Mouse (Mus musculus) kidney, postnatal 0 days (tissue): Measurements from ENCODE around the gene Kcnk18. TPM values are rescaled to one million over a fixed set of nuclear protein-coding genes. Genes with fewer than 3 reads are reported as not detected.

Source experiments
- ATAC-seq: fragments of 200-750 bp; cut with Nextera tagmentation; replicated peaks from 2 replicates; pipeline ENCODE4 v1.8.0; 2017; ENCODE audit warnings: low read depth, moderate number of reproducible peaks, moderate TSS enrichment, moderate library complexity; ENCODE audit not compliant: low FRiP score
- DNase-seq: peaks from one replicate; pipeline ENCODE4 v3.0.0-alpha.2; 2016; ENCODE audit warnings: low spot score
- H3K27ac ChIP-seq: fragments of 300-500 bp; sonication (generic); 2 replicates; pipeline ENCODE4 v1.5.1; 2014; ENCODE audit warnings: mild to moderate bottlenecking
- H3K27me3 ChIP-seq: fragments of 300-500 bp; sonication (generic); 2 replicates; pipeline ENCODE4 v1.6.1; 2014; ENCODE audit warnings: low read length, mixed read lengths; ENCODE audit not compliant: insufficient read depth
- H3K36me3 ChIP-seq: fragments of 300-500 bp; sonication (generic); 2 replicates; pipeline ENCODE4 v1.6.1; 2014; ENCODE audit warnings: low read length, mixed read lengths; ENCODE audit not compliant: insufficient read depth
- H3K4me1 ChIP-seq: fragments of 300-500 bp; sonication (generic); replicated peaks from 2 replicates; pipeline ENCODE4 v1.6.1; 2014; ENCODE audit warnings: antibody characterized with exemption, low read length, mixed read lengths; ENCODE audit not compliant: insufficient read depth
- H3K4me2 ChIP-seq: fragments of 300-500 bp; sonication (generic); 2 replicates; pipeline ENCODE4 v1.6.1; 2014; ENCODE audit warnings: mild to moderate bottlenecking, low read length, moderate library complexity, mixed read lengths
- H3K4me3 ChIP-seq: fragments of 300-500 bp; sonication (generic); replicated peaks from 2 replicates; pipeline ENCODE4 v1.5.1; 2014; ENCODE audit warnings: low read depth, low read length
- H3K9ac ChIP-seq: fragments of 300-500 bp; sonication (generic); 2 replicates; pipeline ENCODE4 v1.6.1; 2014; ENCODE audit warnings: low read depth, low read length
- H3K9me3 ChIP-seq: fragments of 300-500 bp; sonication (generic); replicated peaks from 2 replicates; pipeline ENCODE4 v1.6.1; 2016; ENCODE audit warnings: low read length, inconsistent platforms, mixed read lengths
- CTCF ChIP-seq: IDR thresholded peaks from 2 replicates; pipeline ENCODE4 v1.5.1; 2016; ENCODE audit warnings: antibody characterized with exemption, low read depth, mild to moderate bottlenecking, moderate library complexity
- WGBS: fragments of 180-500 bp; shearing (Covaris S2); extraction: QIAGEN DNeasy Blood & Tissue Kit; methylation state at CpG from one replicate; pipeline ENCODE4 v1.1.7; 2014; 5-methylcytosine and 5-hydroxymethylcytosine counted together
- polyA plus RNA-seq: library from polyadenylated mRNA; unstranded; fragments of >200 nt; fragmentation: Nextera tagmentation; extraction: Ambion mirVana; gene quantifications from 2 replicates; pipeline ENCODE4 v1.2.1, GENCODE M21; 2015

Kcnk18 gene
- polyA plus RNA-seq, 1 experiment from 2014 or later, result not detected

DNA sequence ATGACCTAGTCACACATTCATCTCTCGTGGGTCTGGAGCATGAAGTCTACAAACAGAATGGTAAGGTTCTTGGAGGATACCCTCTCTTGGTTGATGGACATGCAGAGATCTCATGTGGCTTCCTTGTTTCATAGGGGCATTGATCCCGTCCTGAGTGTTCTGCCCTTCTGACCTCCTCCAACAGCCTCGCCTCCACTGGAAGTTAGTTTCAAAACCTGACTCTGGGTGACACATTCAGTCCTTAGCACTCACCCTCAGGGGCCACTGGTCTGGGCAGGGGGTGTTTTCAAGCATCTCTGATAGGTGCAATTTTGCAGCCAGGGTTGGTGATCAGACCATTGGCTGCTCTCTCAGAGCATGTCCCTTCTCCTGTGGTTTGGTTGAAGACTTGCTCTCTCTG is 19.6 kb downstream of the Kcnk18 start:
- WGBS, result 79% methylated on average over 3 of the region's 3 CpGs
- no peak overlapping the region for H3K4me3 ChIP-seq
- no peaks in the 10 kb centered on the region for H3K9me3 ChIP-seq
- DNase-seq (no peak), ATAC-seq (no peak)
- no peak overlapping the region for H3K27ac ChIP-seq
- no peak overlapping the region for H3K9ac ChIP-seq
- H3K4me1 ChIP-seq, result no peaks in the 10 kb centered on the region
- H3K36me3 ChIP-seq, result no peaks in the 10 kb centered on the region
- H3K27me3 ChIP-seq, result no peaks in the 10 kb centered on the region
- no peak for TF ChIP-seq CTCF
- no peak overlapping the region for H3K4me2 ChIP-seq

DNA sequence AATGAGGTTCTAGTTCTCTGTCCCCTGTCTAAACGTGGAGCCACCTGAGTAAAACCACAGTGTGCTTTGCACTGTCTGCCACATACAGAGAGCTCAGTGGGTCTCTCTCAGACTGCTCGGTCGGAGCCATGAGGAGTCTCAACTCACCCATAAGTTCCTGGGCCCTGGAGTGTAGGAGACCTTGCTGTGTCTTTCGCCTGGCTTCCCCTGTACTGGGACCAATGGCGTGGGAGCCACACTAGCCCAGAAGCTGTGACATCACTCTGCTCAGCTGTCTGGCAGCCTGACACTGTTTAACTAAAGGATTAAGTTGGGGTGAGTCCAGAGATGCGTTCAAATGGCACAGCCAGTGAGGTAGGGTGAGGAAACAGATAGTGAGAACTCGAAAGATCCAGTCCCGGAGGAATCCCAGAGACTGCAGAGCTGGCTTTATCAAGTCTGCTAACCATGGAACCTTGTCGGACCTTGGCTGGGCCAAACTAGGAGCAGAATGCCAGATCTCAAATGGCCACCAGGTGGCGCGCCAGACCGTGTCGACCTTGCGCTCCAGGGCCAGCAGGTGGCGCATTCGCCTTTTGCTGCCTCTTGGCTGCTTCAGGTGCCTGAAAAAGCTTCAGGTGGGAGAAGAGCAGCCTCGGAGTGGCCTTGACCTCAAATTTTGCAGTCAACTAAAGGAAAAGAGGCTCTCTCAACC is 20.3 kb downstream of the Kcnk18 start:
- H3K27ac ChIP-seq, result no peak overlapping the region
- DNase-seq (peak; percentile 85), ATAC-seq (peak; percentile 83)
- no peaks in the 10 kb centered on the region for H3K36me3 ChIP-seq
- H3K27me3 ChIP-seq, result no peaks in the 10 kb centered on the region
- no peak overlapping the region for H3K4me2 ChIP-seq
- H3K4me3 ChIP-seq, result no peak overlapping the region
- WGBS, result 22% methylated on average over 17 of the region's 17 CpGs
- H3K9me3 ChIP-seq, result no peaks in the 10 kb centered on the region
- H3K9ac ChIP-seq, result no peak overlapping the region
- peak; percentile 100 for TF ChIP-seq CTCF
- no peaks in the 10 kb centered on the region for H3K4me1 ChIP-seq

DNA sequence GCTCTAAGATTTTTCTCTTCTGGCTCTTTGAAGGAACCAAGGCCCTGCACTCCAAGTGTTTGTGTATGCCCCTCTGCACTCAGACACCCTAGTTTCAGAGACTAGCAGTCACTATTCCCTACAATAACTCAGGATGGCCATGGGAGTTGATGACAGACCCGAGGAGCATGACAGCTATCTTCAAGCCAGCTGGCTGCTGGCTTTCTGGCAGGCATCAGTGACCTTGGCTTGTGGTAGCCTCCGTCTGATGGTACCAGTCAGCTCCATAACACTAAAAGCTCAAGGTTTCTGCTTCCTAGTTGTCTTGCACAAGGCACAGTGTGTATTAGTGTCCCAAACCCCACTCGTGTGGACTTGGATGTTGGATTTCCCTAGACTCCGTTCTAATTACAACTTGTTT is 23.0 kb downstream of the Kcnk18 start:
- TF ChIP-seq CTCF, result no peak
- WGBS, result 74% methylated on average over 4 of the region's 4 CpGs
- no peak for ATAC-seq

DNA sequence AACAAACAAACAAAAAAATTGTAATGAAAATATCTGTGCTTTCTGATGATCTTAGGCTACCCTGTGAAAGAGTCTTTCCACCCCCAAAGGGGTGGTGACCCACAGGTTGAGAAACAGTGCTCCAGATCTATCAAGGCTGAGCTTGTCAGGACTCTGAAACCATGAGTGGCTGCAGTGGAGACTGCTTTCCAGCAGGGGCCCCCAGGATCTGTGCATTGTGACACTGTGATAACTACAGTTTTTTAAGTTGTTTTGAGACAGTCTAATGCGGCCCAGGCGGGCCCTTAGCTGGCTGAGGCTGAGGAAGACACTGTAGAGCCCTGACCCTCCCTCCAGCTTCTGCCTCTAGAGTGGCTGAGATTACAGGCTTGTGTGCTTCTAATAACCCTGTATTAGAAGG is 24.0 kb downstream of the Kcnk18 start:
- ATAC-seq, result no peak
- no peaks in the 10 kb centered on the region for H3K9me3 ChIP-seq
- 82% methylated on average over 2 of the region's 2 CpGs for WGBS
- H3K4me2 ChIP-seq, result no peak overlapping the region
- H3K4me1 ChIP-seq, result no peaks in the 10 kb centered on the region
- TF ChIP-seq CTCF, result peak; percentile 17; the same call in 1 of the 2 replicates
- H3K27me3 ChIP-seq, result no peaks in the 10 kb centered on the region
- no peaks in the 10 kb centered on the region for H3K36me3 ChIP-seq
- no peak for DNase-seq
- H3K27ac ChIP-seq, result no peak overlapping the region
- H3K4me3 ChIP-seq, result no peak overlapping the region
- no peak overlapping the region for H3K9ac ChIP-seq

More for the DNA sequence above, 23.0 kb downstream of the Kcnk18 start:
- Histone ChIP-seq H3K27ac (no peak overlapping the region), H3K4me3 (no peak overlapping the region), H3K36me3 (no peaks in the 10 kb centered on the region), H3K4me1 (no peaks in the 10 kb centered on the region), H3K9ac (no peak overlapping the region), H3K4me2 (no peak overlapping the region), H3K9me3 (no peaks in the 10 kb centered on the region), H3K27me3 (no peaks in the 10 kb centered on the region)
- DNase-seq, result no peak

DNA sequence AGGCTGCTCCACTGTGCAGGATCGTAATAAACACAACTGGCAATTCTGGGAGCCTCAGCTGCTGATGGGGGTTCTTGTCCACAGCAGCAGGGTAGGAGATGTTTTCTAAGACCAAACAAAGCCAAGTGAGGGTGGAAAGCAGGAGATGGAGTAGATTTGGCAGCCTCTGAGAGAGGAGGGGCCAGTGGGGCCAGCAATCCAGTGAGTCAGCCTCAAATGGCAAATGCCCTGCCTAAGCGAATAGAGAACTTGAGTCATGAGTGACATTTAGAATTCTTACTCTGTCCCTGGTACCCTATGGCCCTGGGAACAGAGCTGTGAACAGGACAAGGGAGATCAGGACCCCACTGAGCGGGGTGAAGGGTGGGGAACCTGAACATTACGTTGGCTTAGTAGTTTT is 29.1 kb downstream of the Kcnk18 start:
- no peak overlapping the region for H3K4me3 ChIP-seq
- WGBS, result 91% methylated on average over 4 of the region's 4 CpGs
- H3K4me1 ChIP-seq, result no peaks in the 10 kb centered on the region
- no peaks in the 10 kb centered on the region for H3K36me3 ChIP-seq
- H3K9ac ChIP-seq, result no peak overlapping the region
- no peak for TF ChIP-seq CTCF
- H3K9me3 ChIP-seq, result no peaks in the 10 kb centered on the region
- ATAC-seq (no peak), DNase-seq (no peak)
- no peak overlapping the region for H3K4me2 ChIP-seq
- no peak overlapping the region for H3K27ac ChIP-seq
- no peaks in the 10 kb centered on the region for H3K27me3 ChIP-seq

DNA sequence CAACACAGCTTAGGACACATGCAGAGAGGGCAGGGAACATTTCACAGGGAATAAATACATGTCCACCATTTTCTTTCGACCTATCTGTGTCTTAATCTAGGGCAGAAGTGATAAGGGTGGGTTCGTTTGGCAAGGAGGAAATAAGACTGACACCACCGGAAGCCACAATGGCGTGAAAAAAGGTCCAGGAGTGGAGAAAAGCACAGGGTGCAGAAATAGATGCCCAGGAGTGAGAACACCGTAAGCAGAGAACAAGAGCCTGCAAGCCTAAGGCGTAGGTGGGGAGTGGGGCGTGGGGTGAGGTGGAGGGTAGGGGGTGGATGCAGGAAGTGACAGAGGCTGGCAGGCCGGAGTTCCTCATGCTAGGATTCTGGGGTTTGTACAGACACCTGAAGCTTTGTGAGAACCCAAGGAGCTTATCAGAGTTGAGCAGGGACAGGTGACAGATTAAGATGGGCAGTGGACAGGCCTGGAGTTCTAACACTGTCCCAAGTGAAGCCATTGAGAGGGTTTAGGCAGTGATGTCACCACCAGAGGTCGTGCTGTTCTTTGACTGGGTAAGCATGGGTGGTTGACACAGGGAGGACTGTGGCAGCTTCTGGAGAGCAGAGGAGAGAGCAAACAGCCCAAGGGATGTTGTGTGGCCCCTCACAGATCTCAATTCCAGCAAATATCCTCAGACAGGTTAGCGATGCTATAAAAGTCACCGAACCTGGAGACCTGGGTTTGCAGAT is 29.7 kb downstream of the Kcnk18 start:
- WGBS, result 74% methylated on average over 11 of the region's 11 CpGs
- DNase-seq (no peak), ATAC-seq (no peak)
- H3K36me3 ChIP-seq, result no peaks in the 10 kb centered on the region
- H3K4me1 ChIP-seq, result no peaks in the 10 kb centered on the region
- no peak overlapping the region for H3K4me2 ChIP-seq
- H3K27ac ChIP-seq, result no peak overlapping the region
- TF ChIP-seq CTCF, result peak; percentile 40; the same call in 1 of the 2 replicates
- no peaks in the 10 kb centered on the region for H3K9me3 ChIP-seq
- no peaks in the 10 kb centered on the region for H3K27me3 ChIP-seq
- no peak overlapping the region for H3K9ac ChIP-seq
- no peak overlapping the region for H3K4me3 ChIP-seq
